8 mouse cellular contexts compared by ENCODE assay signal in the genomic region with DNA sequence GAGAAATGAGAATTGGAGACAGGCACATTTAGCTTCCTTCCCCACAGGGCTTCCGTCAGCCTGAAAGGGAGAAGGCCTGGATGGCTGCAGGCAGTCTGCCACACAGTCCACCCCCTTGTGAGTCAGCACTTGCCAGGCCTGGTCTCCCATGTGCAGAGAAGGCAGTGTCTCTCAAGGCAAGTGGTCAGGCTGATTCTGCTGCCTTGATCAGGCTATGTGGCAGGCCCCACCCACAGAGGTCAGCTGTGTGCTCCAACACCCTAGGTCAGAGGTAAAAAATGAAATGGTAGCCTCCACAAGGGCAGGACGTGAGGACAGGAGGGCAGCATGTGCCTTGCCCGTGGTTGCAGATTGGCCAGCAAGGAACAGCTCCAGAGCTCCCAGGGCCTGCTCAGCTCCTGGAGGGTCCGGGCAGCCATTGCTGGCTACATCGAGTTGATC.
A peak's percentile ranks its signal among the peaks of the same experiment; 100 is the strongest.
DNase-seq lines count a peak whose midpoint lies in the region; ATAC-seq and TF ChIP-seq lines count a peak whose summit lies in the region.

No protein-coding gene starts in this region.

- no peak for TF ChIP-seq CTCF in lung, postnatal 0 days (IDR thresholded peaks at IDR 0.05)
- TF ChIP-seq CTCF in lung, adult 2 months (IDR thresholded peaks at IDR 0.05; ENCODE audit: insufficient read depth, low read length): no peak
- TF ChIP-seq CTCF in bone marrow, adult 2 months (IDR thresholded peaks at IDR 0.05; ENCODE audit: control insufficient read depth, insufficient read depth, low read length): no peak

- no peak for TF ChIP-seq EP300 in lung, postnatal 0 days (IDR thresholded peaks at IDR 0.05)

- ATAC-seq in lung, postnatal 0 days: peak; percentile 40
- ATAC-seq in midbrain, embryonic 15.5 days (replicated peaks): 0 out of 2 replicates have a peak, but pooled peaks have one; percentile 35

- no peak for DNase-seq in lung, postnatal 0 days (ENCODE audit: low spot score)
- DNase-seq in lung, adult 2 months: no peak
- peak; percentile 51 for DNase-seq in gastrocnemius, postnatal 25 days
- peak; percentile 22 to 24 for DNase-seq in layer of hippocampus, postnatal 25 days (ENCODE audit: extremely low spot score in 1 of 2, low spot score in 1 of 2)
- no peak for DNase-seq in cerebellum, adult 8-10 months
- no peak for DNase-seq in kidney, adult 9 months

- no peak overlapping the region for H3K4me2 ChIP-seq in lung, postnatal 0 days (replicated peaks; ENCODE audit: low read depth, low read length)
- no peak overlapping the region for H3K4me2 ChIP-seq in midbrain, embryonic 15.5 days

- no peak overlapping the region for H3K27ac ChIP-seq in lung, postnatal 0 days (ENCODE audit: low read length)
- peak overlapping the region; percentile 0 for H3K27ac ChIP-seq in bone marrow, adult 2 months (ENCODE audit: control insufficient read depth, insufficient read depth, low read depth, low read length, poor library complexity)
- H3K27ac ChIP-seq in midbrain, embryonic 15.5 days: no peak overlapping the region

- no peaks in the 10 kb centered on the region for H3K9me3 ChIP-seq in lung, postnatal 0 days (ENCODE audit: low read length)
- no peaks in the 10 kb centered on the region for H3K9me3 ChIP-seq in midbrain, embryonic 15.5 days

- H3K9ac ChIP-seq in lung, postnatal 0 days (replicated peaks; ENCODE audit: low read depth): no peak overlapping the region
- H3K9ac ChIP-seq in midbrain, embryonic 15.5 days: no peak overlapping the region

- 0 out of 2 replicates have a peak, but pooled peaks cover 5% of the 10 kb centered on the region for H3K4me1 ChIP-seq in lung, postnatal 0 days (ENCODE audit: insufficient read depth, low read depth, low read length)
- H3K4me1 ChIP-seq in lung, adult 2 months (ENCODE audit: control insufficient read depth, insufficient read depth, low read length): no peaks in the 10 kb centered on the region
- peaks cover 24% of the 10 kb centered on the region for H3K4me1 ChIP-seq in bone marrow, adult 2 months (ENCODE audit: control insufficient read depth, insufficient read depth, low read length)
- peaks cover 9% of the 10 kb centered on the region for H3K4me1 ChIP-seq in midbrain, embryonic 15.5 days

- no peaks in the 10 kb centered on the region for H3K36me3 ChIP-seq in lung, postnatal 0 days (ENCODE audit: insufficient read depth, low read length)
- no peaks in the 10 kb centered on the region for H3K36me3 ChIP-seq in midbrain, embryonic 15.5 days (replicated peaks)

- TF ChIP-seq POLR2A in lung, adult 2 months (IDR thresholded peaks at IDR 0.05; ENCODE audit: borderline replicate concordance, extremely low read depth, low read depth, low read length): no peak
- 0 out of 2 replicates have a peak, but pooled peaks have one; percentile 1 for TF ChIP-seq POLR2A in bone marrow, adult 2 months (IDR thresholded peaks at IDR 0.05; ENCODE audit: borderline replicate concordance, control insufficient read depth, low read depth, low read length)

- H3K27me3 ChIP-seq in lung, postnatal 0 days (replicated peaks; ENCODE audit: insufficient read depth, low read length): no peaks in the 10 kb centered on the region
- H3K27me3 ChIP-seq in midbrain, embryonic 15.5 days (replicated peaks): no peaks in the 10 kb centered on the region

- 61% methylated on average over 5 of the region's 5 CpGs for WGBS in lung, postnatal 0 days
- 72% methylated on average over 5 of the region's 5 CpGs for WGBS in lung, adult 2 months
- 34% methylated on average over 5 of the region's 5 CpGs for WGBS in bone marrow, adult 2 months
- 78% methylated on average over 5 of the region's 5 CpGs for WGBS in midbrain, embryonic 15.5 days

- no peak overlapping the region for H3K4me3 ChIP-seq in lung, postnatal 0 days (ENCODE audit: low read depth, low read length)
- no peak overlapping the region for H3K4me3 ChIP-seq in lung, adult 2 months (replicated peaks; ENCODE audit: extremely low read depth, low read depth, low read length)
- H3K4me3 ChIP-seq in bone marrow, adult 2 months (replicated peaks; ENCODE audit: control insufficient read depth, low read depth, low read length): no peak overlapping the region
- no peak overlapping the region for H3K4me3 ChIP-seq in midbrain, embryonic 15.5 days

Comparison
In these comparisons a context has a peak if more than half of its experiments do, and no peak if none do; other contexts are left out.
1. DNase-seq: peak in gastrocnemius, postnatal 25 days (single experiment) and layer of hippocampus, postnatal 25 days (2 of 2); none in lung, postnatal 0 days (single experiment), lung, adult 2 months (single experiment), cerebellum, adult 8-10 months (single experiment) and kidney, adult 9 months (single experiment).